Mouse (Mus musculus): ENCODE results near the gene Ppp1r12a.

GRCm38 (mm10) chr10:108119416-108119815, 42.6 kb upstream of the Ppp1r12a start:
- TF ChIP-seq TAL1 (IDR thresholded peaks at IDR 0.05; ENCODE audit: low read length) (no peak), GATA1 (IDR thresholded peaks at IDR 0.05; ENCODE audit: low read length) (no peak)

Data from erythroblast, embryonic 14.5 days (primary cell).